Mouse (Mus musculus): ENCODE data around the gene Arid4a. TPM values are rescaled to one million over a fixed set of nuclear protein-coding genes. Genes with fewer than 3 reads are reported as not detected.

Gene Arid4a
- polyA plus RNA-seq (2012): 11.0 and 12.0 TPM in 2 replicates

- no peak for TF ChIP-seq GATA1 (IDR thresholded peaks at IDR 0.05; ENCODE audit: low read length)
Observed at GRCm38 (mm10) chr12:71015363-71016210, at the start of gene Arid4a. TSS of gene Arid4a (plus strand) at chr12:71015990.

- TF ChIP-seq GATA1 (IDR thresholded peaks at IDR 0.05; ENCODE audit: low read length): no peak
Observed at GRCm38 (mm10) chr12:70967581-70967980, 48.2 kb upstream of the Arid4a start.

GRCm38 (mm10) chr12:70968141-70968790 lies 47.5 kb upstream of the Arid4a start:
- TF ChIP-seq GATA1 (IDR thresholded peaks at IDR 0.05; ENCODE audit: low read length): no peak

GRCm38 (mm10) chr12:70968791-70969307 lies 46.9 kb upstream of the Arid4a start:
- no peak for TF ChIP-seq GATA1 (IDR thresholded peaks at IDR 0.05; ENCODE audit: low read length)

GRCm38 (mm10) chr12:70969485-70970184 lies 46.2 kb upstream of the Arid4a start:
- TF ChIP-seq GATA1 (IDR thresholded peaks at IDR 0.05; ENCODE audit: low read length): no peak

GRCm38 (mm10) chr12:70973831-70974230 lies 42.0 kb upstream of the Arid4a start:
- TF ChIP-seq GATA1 (IDR thresholded peaks at IDR 0.05; ENCODE audit: low read length): no peak

- no peak for TF ChIP-seq GATA1 (IDR thresholded peaks at IDR 0.05; ENCODE audit: low read length)
Observed at GRCm38 (mm10) chr12:70974441-70975266, 41.1 kb upstream of the Arid4a start, which contains the start of gene Psma3. TSS of gene Psma3 (plus strand) at chr12:70974621.

- no peak for TF ChIP-seq GATA1 (IDR thresholded peaks at IDR 0.05; ENCODE audit: low read length)
Observed at GRCm38 (mm10) chr12:70975406-70975805, 40.4 kb upstream of the Arid4a start.

GRCm38 (mm10) chr12:70975891-70976290 lies 39.9 kb upstream of the Arid4a start:
- TF ChIP-seq GATA1 (IDR thresholded peaks at IDR 0.05; ENCODE audit: low read length): no peak

GRCm38 (mm10) chr12:70978345-70978744 lies 37.4 kb upstream of the Arid4a start:
- no peak for TF ChIP-seq GATA1 (IDR thresholded peaks at IDR 0.05; ENCODE audit: low read length)

GRCm38 (mm10) chr12:70984855-70985550 lies 30.8 kb upstream of the Arid4a start:
- no peak for TF ChIP-seq GATA1 (IDR thresholded peaks at IDR 0.05; ENCODE audit: low read length)

GRCm38 (mm10) chr12:70997225-70997624 lies 18.6 kb upstream of the Arid4a start:
- no peak for TF ChIP-seq GATA1 (IDR thresholded peaks at IDR 0.05; ENCODE audit: low read length)

- TF ChIP-seq GATA1 (IDR thresholded peaks at IDR 0.05; ENCODE audit: low read length): no peak
Observed at GRCm38 (mm10) chr12:70999423-70999903, 16.3 kb upstream of the Arid4a start.

- no peak for TF ChIP-seq GATA1 (IDR thresholded peaks at IDR 0.05; ENCODE audit: low read length)
Observed at GRCm38 (mm10) chr12:71000344-71000743, 15.4 kb upstream of the Arid4a start.

All from G1E-ER4 (cell line).